Mouse (Mus musculus): ENCODE results near the gene 2210017I01Rik.

Gene 2210017I01Rik

DNA sequence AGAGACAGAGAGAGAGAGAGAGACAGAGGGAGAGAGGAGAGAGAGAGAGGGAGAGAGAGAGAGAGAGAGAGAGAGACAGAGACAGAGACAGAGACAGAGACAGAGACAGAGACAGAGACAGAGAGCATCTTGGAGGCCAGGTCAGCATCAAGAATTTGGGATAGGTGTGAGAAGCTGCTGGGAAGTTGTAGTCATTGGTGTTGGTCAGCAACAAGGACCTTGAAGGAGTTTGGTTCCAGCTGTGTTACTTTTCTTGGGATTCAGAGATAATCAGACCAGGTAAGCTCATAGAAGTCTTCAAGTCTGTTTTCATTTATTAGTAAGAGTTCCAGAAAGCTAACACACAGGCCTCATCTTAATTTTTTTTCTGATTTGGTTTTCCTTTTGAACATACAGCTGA is at the start of gene 2210017I01Rik:
TSS of gene 2210017I01Rik (minus strand) at position 101 of the 400 bp plus-strand sequence.
- DNase-seq (ENCODE audit: low read depth, low spot score) = no peak

GRCm38 (mm10) chr3:92656826-92657225 is 49.5 kb upstream of the 2210017I01Rik start, which contains the start of gene Lce1b:
Gene Lce1b, minus strand, starts transcription at chr3:92656926.
- DNase-seq (ENCODE audit: low read depth, low spot score) = no peak

DNA sequence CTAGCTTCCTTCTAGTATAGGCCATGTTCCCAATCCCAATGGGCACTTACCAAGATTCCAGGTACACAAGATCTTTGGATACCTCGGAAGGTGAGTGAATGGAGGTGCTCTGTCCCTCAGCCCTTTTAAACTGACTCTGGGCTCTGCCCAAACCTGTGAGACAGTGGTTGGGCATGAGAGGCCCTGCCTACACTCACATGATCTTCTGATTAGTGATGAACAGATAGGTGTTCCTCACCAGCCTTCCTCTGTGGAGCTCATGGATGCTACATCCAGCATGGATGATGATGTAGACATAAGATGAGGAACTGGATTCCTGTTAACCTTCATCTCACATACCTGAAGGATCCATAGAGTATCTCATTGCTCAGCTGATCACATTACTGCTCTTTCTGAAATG is 40.9 kb upstream of the 2210017I01Rik start, which contains the start of gene Lce1a1:
TSS of gene Lce1a1 (minus strand) at position 101 of the 400 bp plus-strand sequence.
- no peak for DNase-seq (ENCODE audit: low read depth, low spot score)

DNA sequence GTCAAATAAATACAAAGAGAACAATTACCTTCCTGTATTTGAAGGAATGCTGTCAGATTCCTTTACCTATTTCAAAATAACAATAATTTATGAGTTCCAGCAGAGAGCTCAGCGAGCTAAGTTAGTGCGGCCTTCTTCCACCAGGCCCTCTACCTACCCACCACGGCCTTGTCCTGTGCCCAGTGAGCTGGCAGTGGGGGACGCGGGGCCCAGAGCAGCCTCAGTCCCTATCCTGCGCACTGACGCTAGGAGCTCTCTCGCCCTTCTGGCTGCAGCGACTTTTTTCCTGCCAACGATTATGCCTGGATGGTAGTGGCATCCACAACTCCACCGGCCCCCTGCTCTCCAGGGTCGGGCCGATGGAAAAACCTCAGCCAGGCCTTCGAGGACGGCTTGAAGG is 32.6 kb upstream of the 2210017I01Rik start:
- DNase-seq (ENCODE audit: low read depth, low spot score) = no peak

DNA sequence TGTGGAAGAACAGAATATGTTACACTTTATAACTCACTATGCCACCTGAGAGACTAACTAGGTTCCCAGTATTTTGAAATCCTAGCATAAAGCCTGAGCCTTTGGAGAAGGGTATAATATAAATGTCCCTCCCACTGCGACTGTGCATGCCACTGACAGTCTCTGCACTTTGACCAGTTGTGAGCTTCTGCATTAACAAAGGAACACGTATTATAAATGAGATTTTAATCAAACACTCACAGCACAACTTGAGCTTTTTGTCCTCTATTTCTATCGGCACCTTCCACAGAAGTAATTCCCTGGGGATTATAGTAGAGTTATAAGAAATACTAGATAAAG is 31.3 kb upstream of the 2210017I01Rik start:
- DNase-seq (ENCODE audit: low read depth, low spot score) = no peak

DNA sequence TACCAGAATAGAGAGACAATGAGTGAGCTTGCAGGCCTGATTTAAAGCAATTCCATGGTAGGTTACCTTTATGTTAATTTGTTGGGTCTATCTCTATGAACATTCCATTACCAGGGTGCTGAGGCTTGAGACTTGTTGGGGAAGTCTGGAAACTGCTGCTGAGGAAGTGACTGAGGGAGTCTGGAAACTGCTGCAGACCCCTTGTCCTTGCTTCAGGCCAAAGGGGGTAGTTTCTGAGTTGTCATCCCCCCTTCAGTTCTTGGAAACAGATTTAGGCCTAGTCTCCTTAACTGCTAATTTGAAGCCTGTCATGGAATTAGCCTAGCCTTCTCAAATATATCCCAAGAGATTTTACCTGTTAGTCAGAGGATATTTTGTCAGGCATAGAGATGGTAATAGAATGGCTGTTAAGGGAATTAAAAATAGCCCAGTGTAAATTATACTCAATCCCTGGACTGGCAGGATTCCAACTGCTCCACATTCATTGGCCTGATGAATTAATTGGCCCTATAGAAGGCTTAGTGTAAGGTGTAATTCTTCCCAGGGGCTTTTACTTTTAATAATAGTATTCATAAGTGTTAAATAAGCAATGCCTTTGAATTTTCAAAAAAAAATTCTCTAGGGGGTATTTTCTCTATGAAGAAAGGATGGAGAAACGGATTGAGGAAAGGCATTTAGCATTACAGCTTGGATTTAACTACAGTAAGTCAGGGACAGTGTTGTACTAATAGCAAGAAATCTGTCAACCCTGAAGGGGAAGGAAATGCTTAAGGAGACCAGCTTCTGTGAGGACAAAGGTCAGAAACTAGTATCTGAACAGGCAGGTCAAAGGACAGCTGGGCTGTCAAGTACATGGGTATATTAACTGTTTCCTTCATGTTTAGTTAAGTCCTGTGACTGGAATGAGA is 30.7 kb upstream of the 2210017I01Rik start:
- no peak for DNase-seq (ENCODE audit: low read depth, low spot score)

DNA sequence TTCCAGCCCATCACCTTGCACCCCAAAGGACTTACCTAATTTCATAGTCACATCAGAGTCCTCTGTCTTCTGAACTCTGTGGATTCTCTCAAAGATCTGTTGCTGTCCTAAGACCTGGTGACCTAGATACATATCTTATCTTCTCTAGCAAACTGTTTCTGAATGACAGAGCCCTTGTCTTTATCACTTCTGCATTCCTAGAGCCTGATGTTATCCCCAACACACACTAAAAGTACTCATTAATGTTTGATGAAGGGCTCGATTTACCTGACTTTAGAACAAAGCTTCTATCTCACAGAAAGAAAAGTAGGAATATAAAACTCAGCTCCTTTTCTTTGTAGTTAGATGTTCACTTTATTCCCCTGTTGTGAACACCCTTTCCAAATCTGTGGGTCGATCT is 14.3 kb upstream of the 2210017I01Rik start, which contains the start of gene Lce6a:
TSS of gene Lce6a (minus strand) at position 101 of the 400 bp plus-strand sequence.
- no peak for DNase-seq (ENCODE audit: low read depth, low spot score)

GRCm38 (mm10) chr3:92609804-92610203 is 2.5 kb upstream of the 2210017I01Rik start:
- no peak for DNase-seq (ENCODE audit: low read depth, low spot score)

DNA sequence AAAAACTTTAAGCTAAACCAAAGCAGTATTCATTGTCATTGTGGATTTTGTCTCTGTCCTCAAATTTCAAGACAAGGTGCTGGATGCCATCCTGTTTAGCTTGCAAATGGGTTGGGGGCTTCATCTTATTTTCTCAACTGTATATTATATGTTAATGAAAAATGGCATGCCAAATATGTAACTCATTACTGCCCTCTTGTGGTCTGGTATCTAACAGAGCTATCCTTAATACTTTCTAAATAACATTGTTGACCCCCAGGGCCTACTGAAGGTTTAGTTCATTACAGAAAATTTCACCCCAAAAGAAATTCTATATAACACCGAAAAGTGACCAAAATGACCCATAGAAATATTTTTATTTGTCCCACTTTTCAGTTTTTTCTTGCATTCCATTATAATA is 5.1 kb downstream of the 2210017I01Rik start:
- peak; percentile 11 for DNase-seq (ENCODE audit: low read depth, low spot score)

GRCm38 (mm10) chr3:92600456-92600855 is 6.8 kb downstream of the 2210017I01Rik start:
- no peak for DNase-seq (ENCODE audit: low read depth, low spot score)

- DNase-seq (ENCODE audit: low read depth, low spot score) = no peak
Observed at GRCm38 (mm10) chr3:92599973-92600372, 7.3 kb downstream of the 2210017I01Rik start.

DNA sequence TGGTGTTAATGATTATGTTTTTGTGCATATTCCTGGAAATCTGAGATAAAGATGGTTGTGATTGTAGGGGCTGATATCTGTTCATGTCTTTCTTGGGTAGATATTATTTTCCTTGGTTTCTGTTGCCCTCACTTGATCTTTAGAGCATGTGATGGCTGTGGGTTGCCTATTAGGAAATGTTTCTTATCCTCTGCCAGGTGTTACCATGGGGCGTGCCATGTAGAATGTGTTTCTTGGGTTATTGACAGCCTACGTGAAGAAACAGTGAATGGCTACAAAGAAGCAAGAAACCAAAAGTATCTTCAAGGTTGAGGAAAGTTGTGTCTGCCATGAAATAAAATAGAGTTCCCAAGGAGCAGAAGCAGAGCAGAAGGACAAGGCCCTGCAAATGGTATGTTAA is 8.9 kb downstream of the 2210017I01Rik start:
- DNase-seq (ENCODE audit: low read depth, low spot score) = no peak

DNA sequence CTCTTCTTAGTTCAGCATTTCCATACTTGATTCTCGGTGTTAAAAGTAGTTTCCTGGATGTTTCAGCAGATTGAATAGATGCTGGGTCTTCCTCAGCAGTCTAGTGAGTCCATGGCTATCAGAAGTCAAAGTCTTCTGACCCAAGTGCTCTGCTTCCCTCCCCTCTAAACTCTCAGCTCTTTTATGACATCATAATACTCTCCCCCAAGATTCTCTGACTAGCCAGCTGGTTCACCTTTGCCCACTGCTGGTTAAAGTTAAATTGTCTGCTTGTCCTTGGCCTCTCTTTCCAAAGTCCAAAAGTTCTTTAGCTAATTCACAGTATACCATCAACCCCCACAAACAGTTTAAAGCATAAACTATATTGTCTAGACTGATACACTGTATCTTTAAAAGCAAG is 18.4 kb downstream of the 2210017I01Rik start, which contains the start of gene Smcp:
TSS of gene Smcp (minus strand) at position 140 of the 400 bp plus-strand sequence.
- DNase-seq (ENCODE audit: low read depth, low spot score) = no peak

DNA sequence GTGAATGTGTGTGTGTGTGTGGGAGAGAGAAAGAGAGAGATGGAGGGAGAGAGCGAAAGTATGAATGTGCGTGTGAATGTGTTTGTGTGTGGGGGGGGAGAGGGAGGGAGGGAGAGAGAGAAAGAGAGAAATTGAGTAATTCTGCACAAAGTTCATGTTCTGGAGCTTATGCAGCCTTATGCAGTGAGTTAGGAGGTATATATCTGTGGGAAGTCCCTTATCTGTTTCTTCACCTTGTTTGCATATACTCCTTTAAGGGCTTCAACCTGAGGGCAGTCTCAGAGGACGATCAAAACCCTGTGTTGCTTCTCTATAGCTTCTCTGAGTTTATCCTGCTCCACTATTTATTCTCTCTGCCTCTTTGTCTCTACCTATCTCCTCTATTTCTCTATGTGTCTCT is 20.1 kb downstream of the 2210017I01Rik start:
- DNase-seq (ENCODE audit: low read depth, low spot score) = no peak

DNA sequence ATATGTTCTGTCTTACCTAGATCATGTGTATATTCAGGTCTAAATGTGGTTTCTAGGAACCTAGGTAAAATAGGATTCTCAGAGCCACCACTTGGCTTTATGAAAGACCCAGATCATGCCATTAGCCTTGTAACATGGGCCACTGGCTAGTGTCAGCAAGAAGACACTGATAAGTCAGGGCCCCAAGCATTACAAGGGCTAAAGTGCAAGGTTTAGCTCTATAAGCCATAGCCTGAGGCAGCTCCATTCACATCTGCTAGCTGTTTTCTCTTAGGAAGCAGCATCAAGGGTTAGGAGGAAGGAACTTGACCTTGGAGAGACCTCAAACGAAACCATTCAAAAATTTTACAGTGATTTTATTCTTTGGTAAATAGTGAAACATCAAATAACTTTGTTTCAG is 22.2 kb downstream of the 2210017I01Rik start:
- DNase-seq (ENCODE audit: low read depth, low spot score) = no peak

DNA sequence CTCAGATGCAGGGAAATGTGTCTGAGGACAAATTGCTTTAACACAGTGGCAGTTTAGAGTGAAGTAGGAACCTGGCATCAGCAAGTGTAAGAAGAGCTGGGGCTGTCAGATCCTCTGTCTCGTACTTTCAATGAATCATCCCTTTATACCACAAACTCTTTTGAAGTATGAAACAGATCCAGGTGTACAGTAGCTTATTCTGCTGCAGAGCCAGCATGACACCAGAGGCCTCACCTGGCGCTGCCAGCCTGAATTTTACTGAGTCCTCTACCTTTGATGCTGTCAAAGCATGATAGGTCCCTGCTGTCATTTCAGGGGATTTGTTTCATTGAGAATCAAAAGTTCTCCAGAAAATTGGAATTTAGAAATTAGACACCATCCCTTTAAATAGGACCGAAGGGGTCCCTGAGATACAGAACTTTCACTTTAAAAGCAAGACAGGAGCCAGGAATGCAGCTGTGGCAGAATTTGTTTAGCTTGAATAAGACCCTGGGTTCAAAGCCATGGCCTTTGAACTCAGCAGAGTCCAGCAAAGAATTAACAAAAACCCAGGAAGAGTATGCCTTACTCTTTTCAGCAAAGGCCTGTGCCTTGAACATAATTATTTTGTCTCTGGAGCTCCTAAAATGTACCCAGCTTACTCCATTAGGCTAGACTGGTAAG is 24.0 kb downstream of the 2210017I01Rik start:
- peak; percentile 7 for DNase-seq (ENCODE audit: low read depth, low spot score)

DNA sequence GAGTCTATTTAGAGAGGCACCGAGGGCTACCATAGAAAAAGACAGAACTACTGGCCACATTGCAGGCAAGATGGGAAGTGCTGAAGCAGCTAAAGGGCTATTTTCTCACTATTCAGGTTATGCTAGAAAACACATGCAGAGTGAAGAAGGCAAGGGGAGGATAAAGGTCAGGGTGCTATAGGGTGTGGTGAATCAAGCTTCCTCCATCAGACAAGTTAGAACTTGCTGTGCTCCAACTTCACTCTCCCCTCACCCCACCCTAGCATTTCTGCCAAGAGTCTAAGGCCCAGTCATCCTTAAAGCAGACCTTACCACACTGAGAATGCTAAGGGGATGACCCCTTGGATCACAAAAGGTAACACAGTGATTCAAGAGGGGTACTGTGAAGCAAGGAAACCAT is 27.8 kb downstream of the 2210017I01Rik start:
- no peak for DNase-seq (ENCODE audit: low read depth, low spot score)

- DNase-seq (ENCODE audit: low read depth, low spot score) = no peak
Observed at GRCm38 (mm10) chr3:92578652-92579413, 28.5 kb downstream of the 2210017I01Rik start.

DNA sequence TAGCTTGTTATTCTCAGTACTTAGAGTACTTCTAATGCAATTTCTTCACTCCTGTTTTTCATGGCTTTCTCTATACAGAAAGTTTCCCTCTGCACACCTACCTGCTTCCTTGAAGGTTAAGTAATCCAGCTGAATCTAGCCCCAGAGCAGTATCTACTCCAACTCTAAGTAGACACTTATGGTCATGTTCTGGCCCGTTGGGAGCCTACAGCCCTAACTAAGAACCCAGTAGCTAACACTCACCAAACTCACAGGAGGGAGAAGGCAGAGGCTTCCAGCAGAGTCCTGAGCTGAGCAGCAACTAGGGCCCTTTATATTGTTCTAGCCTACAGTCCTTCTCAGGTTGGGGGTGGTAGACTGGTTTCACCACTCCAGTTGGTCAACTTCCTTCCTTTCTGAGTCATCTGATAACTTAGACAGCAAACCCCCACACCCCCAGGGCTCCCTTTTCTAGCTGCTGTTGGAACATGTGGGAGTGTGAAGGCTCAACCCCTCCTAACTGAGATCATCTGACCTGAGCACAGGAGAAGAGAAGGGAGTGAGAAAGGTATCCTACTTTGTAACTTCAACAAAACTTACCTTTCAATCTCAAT is 33.7 kb downstream of the 2210017I01Rik start, which contains the start of gene Ivl:
TSS of gene Ivl (minus strand) at position 287 of the 593 bp plus-strand sequence.
- DNase-seq (ENCODE audit: low read depth, low spot score) = no peak

DNA sequence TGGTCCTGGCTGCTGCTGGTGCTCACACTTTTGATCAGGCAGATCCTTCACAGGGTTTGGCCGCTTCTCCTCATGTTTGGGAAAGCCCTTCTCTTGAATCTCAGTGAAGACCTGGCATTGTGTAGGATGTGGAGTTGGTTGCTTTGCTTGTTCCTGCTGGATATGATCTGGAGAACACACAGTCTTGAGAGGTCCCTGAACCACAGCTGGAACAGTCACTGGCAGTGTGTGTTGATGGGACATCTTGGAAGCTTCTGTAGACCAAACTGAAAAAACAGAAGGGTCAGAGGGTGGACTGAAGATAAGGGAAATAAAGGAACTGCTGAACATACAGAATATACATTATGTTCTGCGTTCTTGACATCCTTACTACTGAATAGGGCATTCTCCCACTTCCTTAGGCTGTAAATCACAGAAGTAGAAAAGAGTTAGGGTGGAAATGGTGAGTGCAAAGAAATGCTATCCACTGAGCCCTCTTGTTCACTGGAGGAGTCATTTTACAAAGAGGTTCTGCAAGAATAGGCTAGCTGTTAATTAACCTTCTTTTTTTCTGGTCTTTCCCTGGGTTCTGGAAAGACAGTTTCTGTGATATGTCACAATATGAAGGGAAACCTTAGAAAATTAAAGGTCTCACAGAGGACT is 34.7 kb downstream of the 2210017I01Rik start:
- no peak for DNase-seq (ENCODE audit: low read depth, low spot score)

- DNase-seq (ENCODE audit: low read depth, low spot score) = no peak
Observed at GRCm38 (mm10) chr3:92568752-92569151, 38.5 kb downstream of the 2210017I01Rik start.
